Mouse (Mus musculus) testis, adult 2 months (tissue): ENCODE data around the gene Il3.

Experiments used
- CTCF ChIP-seq: fragments of 200-500 bp; IDR thresholded peaks from 2 replicates; pipeline ENCODE4 v1.5.1; 2012; ENCODE audit warnings: low read depth, mild to moderate bottlenecking, inconsistent platforms, low read length, moderate library complexity; ENCODE audit not compliant: control insufficient read depth, insufficient read depth, insufficient replicate concordance
- POLR2A ChIP-seq: fragments of 200-500 bp; IDR thresholded peaks from 2 replicates; pipeline ENCODE4 v1.6.1; 2012; ENCODE audit warnings: low read depth, mild to moderate bottlenecking, inconsistent platforms, low read length, moderate library complexity; ENCODE audit not compliant: control insufficient read depth

DNA sequence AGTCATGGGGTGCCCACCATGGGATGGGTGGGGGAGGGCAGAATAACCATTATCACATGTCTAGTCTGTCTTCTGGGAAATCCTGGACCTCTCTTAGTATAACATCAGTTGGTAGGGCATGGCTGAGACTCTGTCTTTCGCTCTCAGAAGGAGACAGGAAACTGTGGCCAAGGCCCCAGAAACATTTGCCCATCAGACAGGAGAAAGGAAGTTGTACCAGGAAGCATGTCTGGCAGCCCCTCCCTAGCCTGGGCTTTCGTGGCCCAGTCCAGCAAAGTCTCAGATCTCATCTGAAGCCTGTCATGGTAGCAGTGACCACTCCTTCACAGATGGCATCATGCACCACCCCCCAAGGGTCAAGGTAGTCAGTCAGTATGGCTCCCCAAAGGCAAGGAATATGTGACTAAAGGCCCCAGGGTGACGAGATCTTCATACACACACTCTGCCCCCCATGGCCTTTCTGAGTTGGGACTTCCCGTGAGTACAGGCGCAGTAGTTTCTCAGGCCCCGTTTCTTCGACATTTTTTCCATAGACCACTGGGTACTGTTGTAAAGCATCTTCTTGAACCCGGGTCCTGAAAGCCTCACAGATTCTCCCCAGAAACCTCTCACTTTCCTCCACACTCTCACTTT is 20.9 kb upstream of the Il3 start:
- TF ChIP-seq POLR2A (no peak), CTCF (no peak)
